Mouse (Mus musculus): Measurements from ENCODE around the gene Scn3a.

DNA sequence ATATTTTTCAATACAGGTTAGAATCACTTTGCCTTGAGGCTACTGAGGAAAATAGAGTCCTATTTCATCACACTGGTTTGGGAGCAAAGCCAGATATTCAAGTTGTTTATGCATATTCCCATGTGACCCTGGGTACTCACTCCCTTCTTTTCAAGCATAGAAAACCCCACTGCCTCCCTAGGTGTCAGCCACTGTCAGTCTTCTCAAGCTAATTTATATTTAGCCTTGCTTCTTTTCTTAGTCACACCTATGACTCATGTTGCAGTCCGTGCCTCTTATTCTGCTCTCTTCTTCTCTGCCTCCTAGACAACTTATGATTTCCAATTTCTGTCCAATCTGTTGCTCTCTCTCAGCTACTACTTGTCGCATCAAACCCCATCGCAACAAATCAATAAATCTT is 84.0 kb downstream of the Scn3a start:
- no peak for TF ChIP-seq CTCF (IDR thresholded peaks at IDR 0.05; ENCODE audit: control insufficient read depth, insufficient read depth, insufficient read length)
- peak; percentile 48 for TF ChIP-seq USF1 (IDR thresholded peaks at IDR 0.05; ENCODE audit: low read depth)

Measured in C2C12 (cell line).